12 mouse cellular contexts compared by ENCODE assay signal in the genomic region with DNA sequence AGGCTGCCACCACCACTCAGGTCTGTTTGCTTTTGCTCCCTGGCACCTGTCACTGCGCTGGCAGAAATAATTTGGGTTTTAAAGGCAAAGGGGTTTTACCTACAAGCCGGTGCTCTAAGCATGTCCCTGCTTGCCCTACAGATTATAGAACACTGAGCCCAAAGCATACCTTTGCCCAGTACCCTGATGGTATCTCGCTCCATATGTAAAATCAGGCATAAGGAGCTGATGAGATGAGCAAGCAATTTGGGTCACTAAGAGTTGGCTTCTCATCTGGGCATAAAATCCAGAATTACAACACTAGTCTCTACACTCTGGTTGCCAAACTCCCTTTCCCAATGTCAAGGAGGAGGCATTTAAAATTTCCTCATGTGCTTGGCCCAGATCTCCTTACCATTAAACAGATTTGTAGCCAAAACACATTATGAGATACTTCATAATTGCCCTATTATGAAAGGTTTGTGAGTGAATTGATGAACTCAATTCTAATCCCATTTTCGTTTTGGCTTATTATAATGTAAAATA.
"Had no signal": no experiment of that assay in that cellular context is flagged by ENCODE, and none has a peak within 500 bp of the region (broad histone marks: within the 10 kb centered on the region; RNA-seq: fewer than 3 reads in every experiment).

No protein-coding gene starts in this region.

- ATAC-seq: liver, postnatal 0 days; midbrain, embryonic 15.5 days had no signal

- DNase-seq: kidney, adult 2 months; kidney, postnatal 25 days; layer of hippocampus, adult 9-11 months; liver, postnatal 0 days; lung, postnatal 14 days; right cerebral cortex, adult 18-20 months; right cerebral cortex, postnatal 14 days; right cerebral cortex, postnatal 4 days; thymus, adult 2 months; thymus, postnatal 14 days; thymus, postnatal 4 days had no signal
